Mouse (Mus musculus): ENCODE measurements around the gene Tmem132b. TPM values are rescaled to one million over a fixed set of nuclear protein-coding genes. Genes with fewer than 3 reads are reported as not detected.

The Tmem132b gene
- polyA plus RNA-seq, 1 experiment from 2014 or later: 0.31 TPM

DNA sequence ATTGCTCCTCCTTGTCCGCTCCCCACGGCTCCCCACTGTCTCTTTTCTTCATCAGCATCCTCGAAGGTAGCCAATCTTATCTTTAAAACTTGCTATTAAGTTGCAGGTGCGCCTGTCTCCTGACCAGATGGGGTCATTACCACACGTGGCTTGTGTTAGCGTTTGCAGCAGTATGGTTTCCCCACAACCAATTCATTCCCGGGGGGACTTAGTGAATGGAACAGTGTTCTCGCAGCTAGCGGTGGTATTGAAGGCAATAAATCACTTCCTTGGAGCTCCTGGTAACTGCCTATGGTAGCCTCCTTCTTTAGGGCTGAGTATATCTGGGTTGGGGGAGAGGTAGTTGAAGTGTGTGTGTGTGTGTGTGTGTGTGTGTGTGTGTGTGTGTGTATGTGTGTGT, 196.4 kb downstream of the Tmem132b start:
- Histone ChIP-seq H3K36me3 (ENCODE audit: control insufficient read depth, insufficient read depth, low read length) (no peaks in the 10 kb centered on the region), H3K4me1 (ENCODE audit: control insufficient read depth, insufficient read depth, low read length) (no peaks in the 10 kb centered on the region), H3K4me3 (ENCODE audit: low read depth, low read length) (no peak overlapping the region), H3K27me3 (replicated peaks; ENCODE audit: control insufficient read depth, insufficient read depth, low read length) (no peaks in the 10 kb centered on the region), H3K4me2 (ENCODE audit: low read depth, low read length) (no peak overlapping the region), H3K27ac (replicated peaks; ENCODE audit: low read depth, low read length) (no peak overlapping the region), H3K9me3 (ENCODE audit: control insufficient read depth, low read length) (peaks cover 12% of the 10 kb centered on the region), H3K9ac (ENCODE audit: low read depth, low read length) (no peak overlapping the region)
- no peak for DNase-seq (ENCODE audit: low spot score)
- 85% methylated on average over 9 of the region's 9 CpGs for WGBS
- no peak for ATAC-seq (ENCODE audit: low read depth)

DNA sequence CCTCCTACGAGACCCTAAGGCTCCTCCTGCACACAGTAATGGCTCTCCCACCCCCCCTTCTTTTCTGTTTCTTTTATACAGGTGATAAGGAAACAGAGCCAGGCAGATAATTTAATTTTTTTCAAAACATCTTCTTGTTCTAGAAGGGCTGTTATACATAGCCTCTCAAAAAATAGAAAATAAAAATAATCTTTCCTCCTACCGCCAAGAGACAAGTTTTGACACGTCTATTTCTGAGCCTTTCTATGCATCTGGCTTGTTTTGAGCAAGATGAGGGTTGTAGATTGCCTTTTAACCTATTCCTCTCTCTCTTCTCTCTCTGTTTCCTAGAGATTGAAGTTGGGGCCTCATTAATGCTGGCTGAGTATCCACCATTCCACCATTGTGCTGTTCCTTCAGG, 196.9 kb downstream of the Tmem132b start:
- no peak for ATAC-seq (ENCODE audit: low read depth)
- DNase-seq (ENCODE audit: low spot score): no peak
- Histone ChIP-seq H3K4me3 (ENCODE audit: low read depth, low read length) (no peak overlapping the region), H3K27ac (replicated peaks; ENCODE audit: low read depth, low read length) (no peak overlapping the region), H3K36me3 (ENCODE audit: control insufficient read depth, insufficient read depth, low read length) (no peaks in the 10 kb centered on the region), H3K4me2 (ENCODE audit: low read depth, low read length) (no peak overlapping the region), H3K27me3 (replicated peaks; ENCODE audit: control insufficient read depth, insufficient read depth, low read length) (no peaks in the 10 kb centered on the region), H3K4me1 (ENCODE audit: control insufficient read depth, insufficient read depth, low read length) (no peaks in the 10 kb centered on the region), H3K9ac (ENCODE audit: low read depth, low read length) (no peak overlapping the region), H3K9me3 (ENCODE audit: control insufficient read depth, low read length) (peaks cover 12% of the 10 kb centered on the region)
- 86% methylated on average over 3 of the region's 3 CpGs for WGBS

DNA sequence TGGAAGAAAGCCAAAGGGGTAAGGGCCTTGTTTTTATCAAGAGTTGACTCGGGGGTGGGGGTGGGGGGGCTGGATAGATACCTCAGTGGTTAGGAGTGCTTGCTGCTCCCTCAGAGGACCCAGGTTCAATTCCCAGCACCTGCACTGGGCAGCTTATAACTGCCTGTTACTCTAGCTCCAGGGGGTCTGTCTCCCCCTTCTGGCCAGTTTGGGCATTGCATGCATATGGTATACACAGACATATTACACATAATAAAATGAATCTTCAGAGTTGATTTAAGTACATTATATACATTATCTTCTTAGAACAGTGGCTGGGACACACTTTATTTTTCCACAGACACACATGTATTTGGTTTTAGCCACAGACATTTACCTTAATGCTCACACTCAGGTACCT, 202.2 kb downstream of the Tmem132b start:
- H3K36me3 ChIP-seq (ENCODE audit: control insufficient read depth, insufficient read depth, low read length): no peaks in the 10 kb centered on the region
- no peaks in the 10 kb centered on the region for H3K4me1 ChIP-seq (ENCODE audit: control insufficient read depth, insufficient read depth, low read length)
- no peak for ATAC-seq (ENCODE audit: low read depth)
- no peak overlapping the region for H3K27ac ChIP-seq (replicated peaks; ENCODE audit: low read depth, low read length)
- 82% methylated on average over 1 of the region's 1 CpGs for WGBS
- H3K4me2 ChIP-seq (ENCODE audit: low read depth, low read length): no peak overlapping the region
- H3K4me3 ChIP-seq (ENCODE audit: low read depth, low read length): no peak overlapping the region
- H3K9ac ChIP-seq (ENCODE audit: low read depth, low read length): no peak overlapping the region
- H3K9me3 ChIP-seq (ENCODE audit: control insufficient read depth, low read length): no peaks in the 10 kb centered on the region
- H3K27me3 ChIP-seq (replicated peaks; ENCODE audit: control insufficient read depth, insufficient read depth, low read length): no peaks in the 10 kb centered on the region
- no peak for DNase-seq (ENCODE audit: low spot score)

- no peak overlapping the region for H3K9ac ChIP-seq (ENCODE audit: low read depth, low read length)
- H3K4me1 ChIP-seq (ENCODE audit: control insufficient read depth, insufficient read depth, low read length): no peaks in the 10 kb centered on the region
- no peaks in the 10 kb centered on the region for H3K9me3 ChIP-seq (ENCODE audit: control insufficient read depth, low read length)
- no peak overlapping the region for H3K4me3 ChIP-seq (ENCODE audit: low read depth, low read length)
- no peak overlapping the region for H3K27ac ChIP-seq (replicated peaks; ENCODE audit: low read depth, low read length)
- ATAC-seq (ENCODE audit: low read depth) (no peak), DNase-seq (ENCODE audit: low spot score) (no peak)
- 36% methylated on average over 9 of the region's 9 CpGs for whole genome bisulfite sequencing
- no peaks in the 10 kb centered on the region for H3K27me3 ChIP-seq (replicated peaks; ENCODE audit: control insufficient read depth, insufficient read depth, low read length)
- H3K4me2 ChIP-seq (ENCODE audit: low read depth, low read length): no peak overlapping the region
- H3K36me3 ChIP-seq (ENCODE audit: control insufficient read depth, insufficient read depth, low read length): no peaks in the 10 kb centered on the region
Measured at GRCm38 (mm10) chr5:125737105-125737504, 205.5 kb downstream of the Tmem132b start.

DNA sequence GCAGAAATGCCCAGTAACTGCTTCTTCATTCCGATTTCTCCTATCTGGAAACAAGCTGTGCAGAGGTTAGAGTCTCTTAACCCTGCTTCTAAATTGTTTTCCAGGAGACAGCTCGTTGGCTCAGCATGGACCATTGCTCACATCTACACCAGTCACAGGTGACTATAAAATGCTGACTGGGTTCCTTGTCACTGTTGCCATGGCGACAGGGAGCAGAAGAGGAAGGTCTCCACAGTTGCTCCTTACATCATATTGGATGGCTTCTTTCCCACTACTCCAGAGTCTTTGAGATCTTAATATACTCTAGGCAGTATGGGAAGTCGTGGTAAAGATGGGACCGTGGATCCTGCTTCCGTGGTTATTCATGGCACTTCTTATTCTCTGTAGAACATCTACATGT, 211.9 kb downstream of the Tmem132b start:
- H3K36me3 ChIP-seq (ENCODE audit: control insufficient read depth, insufficient read depth, low read length): no peaks in the 10 kb centered on the region
- H3K4me3 ChIP-seq (ENCODE audit: low read depth, low read length): no peak overlapping the region
- H3K9ac ChIP-seq (ENCODE audit: low read depth, low read length): no peak overlapping the region
- H3K27me3 ChIP-seq (replicated peaks; ENCODE audit: control insufficient read depth, insufficient read depth, low read length): no peaks in the 10 kb centered on the region
- no peak overlapping the region for H3K4me2 ChIP-seq (ENCODE audit: low read depth, low read length)
- WGBS: 82% methylated on average over 6 of the region's 6 CpGs
- H3K4me1 ChIP-seq (ENCODE audit: control insufficient read depth, insufficient read depth, low read length): no peaks in the 10 kb centered on the region
- DNase-seq (ENCODE audit: low spot score) (no peak), ATAC-seq (ENCODE audit: low read depth) (no peak)
- H3K9me3 ChIP-seq (ENCODE audit: control insufficient read depth, low read length): 0 out of 2 replicates have a peak, but pooled peaks cover under 1% of the 10 kb centered on the region
- no peak overlapping the region for H3K27ac ChIP-seq (replicated peaks; ENCODE audit: low read depth, low read length)

DNA sequence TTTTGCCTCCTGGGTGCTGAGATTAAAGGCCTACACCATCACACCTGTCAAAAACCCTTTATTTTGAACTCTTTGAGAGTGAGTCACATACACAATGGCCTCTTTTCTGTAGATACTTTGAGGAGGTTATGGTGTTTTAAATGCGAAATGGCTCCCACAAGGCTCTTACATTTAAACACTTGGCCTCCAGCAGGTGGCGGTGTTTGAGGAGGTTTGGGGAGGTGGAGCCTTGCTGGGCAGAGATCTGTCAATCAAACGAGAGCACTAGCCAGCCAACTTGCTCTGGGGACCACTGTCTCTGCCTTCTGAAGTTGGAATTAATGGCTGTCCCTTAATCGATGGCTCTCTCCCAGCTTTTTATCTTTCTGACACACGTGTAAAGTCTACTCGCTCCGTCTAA, 214.2 kb downstream of the Tmem132b start:
- H3K4me2 ChIP-seq (ENCODE audit: low read depth, low read length): no peak overlapping the region
- WGBS: 69% methylated on average over 7 of the region's 7 CpGs
- ATAC-seq (ENCODE audit: low read depth): no peak

DNA sequence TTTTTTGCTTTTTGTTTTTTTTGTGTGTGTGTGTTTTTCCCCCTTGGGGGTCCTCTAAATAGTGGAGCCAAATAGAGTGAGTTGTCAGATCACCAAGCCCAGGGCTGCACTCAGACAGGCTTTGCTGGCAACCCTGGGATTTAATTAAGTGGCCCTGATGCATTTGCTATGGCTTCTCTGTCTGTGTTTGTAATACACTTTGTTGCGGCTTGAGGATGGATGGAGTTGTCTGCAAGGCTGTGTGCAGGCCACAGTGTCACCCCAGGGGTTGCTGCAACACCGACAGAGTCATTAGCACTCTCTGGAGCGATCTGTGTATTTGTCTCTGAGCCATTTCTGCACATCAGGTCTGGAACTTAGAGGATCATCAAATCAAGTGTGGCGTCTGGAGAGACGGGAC, 219.9 kb downstream of the Tmem132b start:
- H3K9ac ChIP-seq (ENCODE audit: low read depth, low read length): no peak overlapping the region
- WGBS: 71% methylated on average over 5 of the region's 5 CpGs
- no peaks in the 10 kb centered on the region for H3K27me3 ChIP-seq (replicated peaks; ENCODE audit: control insufficient read depth, insufficient read depth, low read length)

More for the DNA sequence above, 214.2 kb downstream of the Tmem132b start:
- Histone ChIP-seq H3K27ac (replicated peaks; ENCODE audit: low read depth, low read length) (no peak overlapping the region), H3K4me3 (ENCODE audit: low read depth, low read length) (no peak overlapping the region), H3K9me3 (ENCODE audit: control insufficient read depth, low read length) (0 out of 2 replicates have a peak, but pooled peaks cover 5% of the 10 kb centered on the region), H3K27me3 (replicated peaks; ENCODE audit: control insufficient read depth, insufficient read depth, low read length) (no peaks in the 10 kb centered on the region), H3K36me3 (ENCODE audit: control insufficient read depth, insufficient read depth, low read length) (no peaks in the 10 kb centered on the region), H3K4me1 (ENCODE audit: control insufficient read depth, insufficient read depth, low read length) (no peaks in the 10 kb centered on the region), H3K9ac (ENCODE audit: low read depth, low read length) (no peak overlapping the region)
- DNase-seq (ENCODE audit: low spot score): no peak

GRCm38 (mm10) chr5:125752546-125752945, 221.0 kb downstream of the Tmem132b start:
- no peak for ATAC-seq (ENCODE audit: low read depth)
- no peak overlapping the region for H3K4me3 ChIP-seq (ENCODE audit: low read depth, low read length)
- WGBS: 79% methylated on average over 5 of the region's 5 CpGs
- 0 out of 2 replicates have a peak, but pooled peaks cover 5% of the 10 kb centered on the region for H3K9me3 ChIP-seq (ENCODE audit: control insufficient read depth, low read length)
- H3K4me2 ChIP-seq (ENCODE audit: low read depth, low read length): no peak overlapping the region
- DNase-seq (ENCODE audit: low spot score): no peak
- H3K27me3 ChIP-seq (replicated peaks; ENCODE audit: control insufficient read depth, insufficient read depth, low read length): no peaks in the 10 kb centered on the region
- no peak overlapping the region for H3K9ac ChIP-seq (ENCODE audit: low read depth, low read length)
- no peaks in the 10 kb centered on the region for H3K4me1 ChIP-seq (ENCODE audit: control insufficient read depth, insufficient read depth, low read length)
- H3K27ac ChIP-seq (replicated peaks; ENCODE audit: low read depth, low read length): no peak overlapping the region
- H3K36me3 ChIP-seq (ENCODE audit: control insufficient read depth, insufficient read depth, low read length): no peaks in the 10 kb centered on the region

More for the DNA sequence above, 219.9 kb downstream of the Tmem132b start:
- no peak overlapping the region for H3K4me3 ChIP-seq (ENCODE audit: low read depth, low read length)
- no peaks in the 10 kb centered on the region for H3K36me3 ChIP-seq (ENCODE audit: control insufficient read depth, insufficient read depth, low read length)
- H3K4me2 ChIP-seq (ENCODE audit: low read depth, low read length): no peak overlapping the region
- H3K27ac ChIP-seq (replicated peaks; ENCODE audit: low read depth, low read length): no peak overlapping the region
- 0 out of 2 replicates have a peak, but pooled peaks cover 5% of the 10 kb centered on the region for H3K9me3 ChIP-seq (ENCODE audit: control insufficient read depth, low read length)
- ATAC-seq (ENCODE audit: low read depth): no peak
- DNase-seq (ENCODE audit: low spot score): no peak
- no peaks in the 10 kb centered on the region for H3K4me1 ChIP-seq (ENCODE audit: control insufficient read depth, insufficient read depth, low read length)

GRCm38 (mm10) chr5:125756987-125757530, 225.5 kb downstream of the Tmem132b start:
- no peak for ATAC-seq (ENCODE audit: low read depth)
- Histone ChIP-seq H3K4me2 (ENCODE audit: low read depth, low read length) (no peak overlapping the region), H3K27ac (replicated peaks; ENCODE audit: low read depth, low read length) (no peak overlapping the region), H3K9ac (ENCODE audit: low read depth, low read length) (no peak overlapping the region), H3K36me3 (ENCODE audit: control insufficient read depth, insufficient read depth, low read length) (no peaks in the 10 kb centered on the region), H3K4me1 (ENCODE audit: control insufficient read depth, insufficient read depth, low read length) (no peaks in the 10 kb centered on the region), H3K27me3 (replicated peaks; ENCODE audit: control insufficient read depth, insufficient read depth, low read length) (no peaks in the 10 kb centered on the region), H3K4me3 (ENCODE audit: low read depth, low read length) (no peak overlapping the region), H3K9me3 (ENCODE audit: control insufficient read depth, low read length) (no peaks in the 10 kb centered on the region)
- 86% methylated on average over 7 of the region's 7 CpGs for WGBS
- no peak for DNase-seq (ENCODE audit: low spot score)
